Mouse (Mus musculus) heart, adult 2 months (tissue): ENCODE data around the gene Gpatch4. TPM values are rescaled to one million over a fixed set of nuclear protein-coding genes. Genes with fewer than 3 reads are reported as not detected.

Source experiments
- DNase-seq, 2 experiments: peaks; one replicate each; pipeline ENCODE4 v3.0.0; 2021
- H3K27ac ChIP-seq: fragments of 200-600 bp; 2 replicates; pipeline ENCODE4 v1.8.1; 2022
- H3K27me3 ChIP-seq: fragments of 200-500 bp; 2 replicates; pipeline ENCODE4 v1.6.1; 2012; ENCODE audit warnings: mild to moderate bottlenecking, low read length, inconsistent platforms, mixed read lengths; ENCODE audit not compliant: control insufficient read depth, insufficient read depth
- H3K36me3 ChIP-seq: fragments of 200-500 bp; 2 replicates; pipeline ENCODE4 v1.6.1; 2012; ENCODE audit warnings: low read length, inconsistent platforms; ENCODE audit not compliant: control insufficient read depth, insufficient read depth
- H3K4me1 ChIP-seq: fragments of 200-500 bp; 2 replicates; pipeline ENCODE4 v1.6.1; 2011; ENCODE audit warnings: low read length; ENCODE audit not compliant: control insufficient read depth, insufficient read depth
- H3K4me3 ChIP-seq: fragments of 200-600 bp; 2 replicates; pipeline ENCODE4 v1.8.1; 2022
- H3K79me2 ChIP-seq: fragments of 200-500 bp; replicated peaks from 2 replicates; pipeline ENCODE4 v1.6.1; 2012; ENCODE audit warnings: mild to moderate bottlenecking, inconsistent platforms, low read length, moderate library complexity, mixed read lengths; ENCODE audit not compliant: control insufficient read depth, insufficient read depth
- H3K9ac ChIP-seq: fragments of 200-500 bp; 2 replicates; pipeline ENCODE4 v1.6.1; 2012; ENCODE audit warnings: low read depth, mild to moderate bottlenecking, control low read depth, inconsistent platforms, low read length, mixed read lengths
- CTCF ChIP-seq: fragments of 200-600 bp; IDR thresholded peaks from 2 replicates; pipeline ENCODE4 v1.8.1; 2022; ENCODE audit warnings: antibody characterized with exemption, mild to moderate bottlenecking, moderate library complexity
- EP300 ChIP-seq: fragments of 200-500 bp; IDR thresholded peaks from 2 replicates; pipeline ENCODE4 v1.6.1; 2011; ENCODE audit warnings: low read depth, low read length, control low read depth; ENCODE audit not compliant: insufficient read depth
- POLR2A ChIP-seq: fragments of 200-500 bp; IDR thresholded peaks from 2 replicates; pipeline ENCODE4 v1.6.1; 2011; ENCODE audit warnings: mild to moderate bottlenecking, low read depth, low read length, control low read depth; ENCODE audit not compliant: insufficient read depth
- WGBS: fragments of 180-500 bp; shearing (Covaris S2); methylation state at CpG from one replicate; pipeline ENCODE4 v1.1.7; 2018; 5-methylcytosine and 5-hydroxymethylcytosine counted together
- intact Hi-C: fragments of 180-260 bp; cut with DNase I; formaldehyde crosslinking; loops from one replicate; pipeline ENCODE4 v1.15.1; 2025
- polyA plus RNA-seq: library from polyadenylated mRNA; depleted of rRNA; stranded (reverse); fragments of >200 nt; gene quantifications from 2 replicates; pipeline ENCODE4 v1.2.3, GENCODE M21; 2012
- total RNA-seq, 2 experiments: library from RNA; stranded (reverse); gene quantifications; 2 replicates each; pipeline ENCODE4 v1.2.3; 2021

Gene Gpatch4
- total and polyA plus RNA-seq, 3 experiments, result 4.3 to 9.9 (median 9.5) TPM

DNA sequence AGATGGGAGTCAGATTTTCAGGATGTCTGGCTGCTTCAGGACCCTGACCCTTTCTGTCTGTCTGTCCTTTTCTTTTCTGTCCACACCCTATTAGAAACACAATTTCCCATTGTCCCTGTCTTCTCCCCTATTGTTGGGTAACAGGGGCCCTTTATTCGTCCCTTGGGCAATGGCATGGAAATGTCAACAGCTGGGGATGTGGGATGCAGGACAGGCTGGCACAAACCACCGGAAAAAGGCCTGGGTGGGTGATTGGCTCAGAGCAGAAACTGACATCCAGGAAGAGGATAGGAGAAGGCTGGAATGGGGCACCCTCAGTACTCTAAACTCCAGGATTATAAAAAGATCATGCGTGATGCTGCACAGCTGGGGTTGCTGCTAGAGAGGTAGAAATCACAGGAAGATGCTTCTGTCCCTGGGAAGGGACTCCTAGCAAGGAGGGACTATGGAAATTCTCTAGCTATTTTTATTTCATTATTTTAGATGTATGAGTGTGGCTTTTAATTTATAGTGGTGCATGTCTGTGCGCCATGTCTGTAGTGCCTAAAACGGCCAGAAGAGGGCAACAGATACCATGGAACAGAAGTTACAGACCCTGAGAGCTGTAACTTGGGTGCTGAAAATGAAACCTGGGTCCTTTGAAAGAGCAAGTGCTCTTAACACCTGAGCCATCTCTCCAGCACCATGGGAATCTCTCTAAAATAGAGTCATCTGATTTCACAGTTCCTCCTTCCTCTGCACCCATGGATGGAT is 15.3 kb upstream of the Gpatch4 start, which contains the start of gene Hapln2:
Gene Hapln2 (minus strand): TSS at position 150 of the 753 bp plus-strand sequence.
- intact Hi-C loops, result loop anchor here (5.0 kb wide), 1 partner anchor 45 kb away; no protein-coding TSS in a partner anchor
- WGBS, result 44% methylated on average over 5 of the region's 5 CpGs
- no peak within 1 kb of the TSS for H3K9ac ChIP-seq
- peaks cover 12% of the 10 kb centered on the region for H3K27me3 ChIP-seq
- H3K36me3 ChIP-seq, result no peaks in the 10 kb centered on the region
- no peak for DNase-seq
- no peaks in the 10 kb centered on the region for H3K79me2 ChIP-seq
- H3K4me1 ChIP-seq, result no peaks in the 10 kb centered on the region
- H3K27ac ChIP-seq, result no peak within 1 kb of the TSS
- no peak within 1 kb of the TSS for H3K4me3 ChIP-seq
- TF ChIP-seq CTCF, result peak; percentile 70
- TF ChIP-seq POLR2A, result no peak
- TF ChIP-seq EP300, result no peak

DNA sequence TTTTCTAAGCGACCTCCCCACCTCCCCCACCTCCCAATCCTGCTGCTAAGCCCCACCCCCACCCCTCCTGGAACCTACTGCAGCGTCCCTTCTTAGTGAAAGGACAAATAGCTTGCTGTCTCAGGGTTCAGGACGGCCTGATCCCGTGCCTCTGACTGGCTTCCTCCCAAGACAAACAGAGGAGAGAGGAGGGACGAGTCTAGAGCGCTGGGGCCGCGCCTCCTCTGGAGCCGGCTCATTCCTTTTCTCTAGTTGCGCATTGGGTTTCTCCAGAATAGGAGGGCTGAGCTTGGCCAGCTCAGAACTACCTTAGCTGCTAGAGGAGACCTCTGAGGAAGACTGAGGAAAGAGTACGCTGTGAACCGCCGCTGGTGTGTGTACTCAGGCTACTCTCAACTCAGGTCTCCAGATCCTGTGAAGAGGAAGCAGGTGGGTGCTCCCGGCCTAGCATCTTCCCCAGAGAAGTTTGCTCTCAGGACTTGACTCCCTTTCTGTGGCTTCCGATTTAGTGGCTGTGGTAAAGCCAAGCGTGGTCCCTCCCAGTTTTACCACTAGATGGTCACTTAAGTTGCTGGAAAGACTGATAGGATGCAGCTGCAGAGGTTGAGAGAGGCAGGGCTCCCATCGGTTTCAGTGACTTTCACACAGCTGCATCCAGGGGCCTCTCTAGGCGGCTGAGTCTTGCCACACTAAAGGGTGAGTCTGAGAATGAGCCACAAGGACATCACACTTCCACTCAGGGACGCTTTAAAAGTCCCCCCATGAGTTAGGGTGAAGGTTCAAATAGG is 12.1 kb upstream of the Gpatch4 start:
- peak; percentile 51 to 63 for DNase-seq
- intact Hi-C loops, result no loop called here
- no peaks in the 10 kb centered on the region for H3K4me1 ChIP-seq
- H3K4me3 ChIP-seq, result no peak overlapping the region
- H3K9ac ChIP-seq, result no peak overlapping the region
- H3K27me3 ChIP-seq, result no peaks in the 10 kb centered on the region
- TF ChIP-seq CTCF (no peak), POLR2A (no peak), EP300 (no peak)
- WGBS, result 10% methylated on average over 19 of the region's 19 CpGs
- H3K27ac ChIP-seq, result no peak overlapping the region
- no peaks in the 10 kb centered on the region for H3K79me2 ChIP-seq
- no peaks in the 10 kb centered on the region for H3K36me3 ChIP-seq

DNA sequence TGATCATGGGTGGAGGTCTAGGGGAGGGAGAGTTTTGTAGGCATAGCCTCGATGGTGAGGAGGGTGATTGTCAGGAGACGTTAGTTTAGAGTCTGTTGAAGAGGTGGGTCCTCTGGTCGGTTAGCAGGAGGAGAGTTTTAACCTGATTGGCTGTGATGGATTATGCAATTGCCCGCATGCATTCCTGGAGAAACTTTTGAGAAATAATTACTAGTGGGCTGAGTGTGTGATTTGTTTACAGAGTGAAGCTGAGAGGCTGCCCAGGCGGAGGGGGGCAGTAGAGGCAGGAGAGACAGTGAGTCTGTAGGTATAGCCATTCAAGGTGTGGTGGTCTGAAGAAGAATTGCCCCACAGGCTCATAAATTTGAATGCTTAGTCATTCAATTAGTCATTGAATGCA is 9.4 kb upstream of the Gpatch4 start:
- H3K27me3 ChIP-seq, result no peaks in the 10 kb centered on the region
- intact Hi-C loops, result no loop called here
- H3K79me2 ChIP-seq, result no peaks in the 10 kb centered on the region
- H3K4me3 ChIP-seq, result no peak overlapping the region
- no peaks in the 10 kb centered on the region for H3K36me3 ChIP-seq
- H3K4me1 ChIP-seq, result no peaks in the 10 kb centered on the region
- no peak overlapping the region for H3K27ac ChIP-seq
- DNase-seq, result no peak
- WGBS, result 73% methylated on average over 5 of the region's 5 CpGs
- H3K9ac ChIP-seq, result no peak overlapping the region
- TF ChIP-seq EP300, result no peak
- no peak for TF ChIP-seq CTCF
- TF ChIP-seq POLR2A, result no peak

DNA sequence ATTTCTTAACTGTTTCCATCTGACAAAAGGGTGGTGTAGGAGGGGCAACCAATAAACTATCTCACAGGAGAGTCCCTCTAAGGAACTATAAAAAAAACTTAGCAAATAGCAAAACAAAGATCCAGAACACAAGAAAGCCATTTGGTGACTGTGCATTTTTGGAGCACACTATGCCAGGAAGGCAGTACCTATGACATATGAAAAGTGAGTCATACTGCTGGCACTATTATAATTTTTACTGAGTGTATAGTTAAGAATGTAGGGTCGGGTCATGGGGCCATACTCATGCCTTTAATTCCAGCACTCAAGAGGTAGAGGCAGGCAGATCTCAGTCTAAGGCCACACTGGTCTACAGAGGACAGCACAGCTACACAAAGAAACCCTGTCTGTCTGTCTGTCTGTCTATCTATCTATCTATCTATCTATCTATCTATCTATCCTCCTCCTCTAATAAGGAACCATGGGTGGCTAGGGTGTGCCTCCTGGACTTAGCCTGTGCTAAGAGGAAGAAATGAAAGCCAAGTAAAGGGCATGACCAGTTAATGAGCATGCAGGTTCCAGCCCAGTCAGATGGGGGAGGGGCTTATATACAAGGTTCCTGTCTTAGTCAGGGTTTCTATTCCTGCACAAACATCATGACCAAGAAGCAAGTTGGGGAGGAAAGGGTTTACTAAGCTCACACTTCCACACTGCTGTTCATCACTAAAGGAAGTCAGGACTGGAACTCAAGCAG is 7.2 kb upstream of the Gpatch4 start:
- intact Hi-C loops, result no loop called here

DNA sequence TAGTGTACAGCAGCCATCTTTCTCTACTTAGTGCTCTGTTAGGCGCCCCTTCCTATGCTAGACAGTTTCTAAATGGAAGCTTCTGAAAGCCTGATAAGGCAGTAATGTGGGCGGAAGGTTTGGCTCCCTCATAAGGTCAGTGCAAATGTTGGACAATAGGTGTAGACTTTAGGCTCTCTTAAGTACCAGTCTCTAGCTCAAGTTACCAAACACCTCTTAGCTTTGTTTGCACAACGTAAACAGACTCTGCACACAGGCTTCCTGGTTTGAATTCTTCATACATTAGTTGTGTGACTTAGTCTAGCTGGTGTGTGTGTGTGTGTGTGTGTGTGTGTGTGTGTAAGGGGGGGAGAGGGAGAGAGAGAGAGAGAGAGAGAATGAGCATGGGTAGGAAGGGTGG is 6.6 kb downstream of the Gpatch4 start:
- no peaks in the 10 kb centered on the region for H3K27me3 ChIP-seq
- H3K9ac ChIP-seq, result no peak overlapping the region
- TF ChIP-seq POLR2A (no peak), EP300 (no peak), CTCF (no peak)
- 64% methylated on average over 3 of the region's 3 CpGs for WGBS
- H3K36me3 ChIP-seq, result no peaks in the 10 kb centered on the region
- no peaks in the 10 kb centered on the region for H3K79me2 ChIP-seq
- no peaks in the 10 kb centered on the region for H3K4me1 ChIP-seq
- H3K27ac ChIP-seq, result no peak overlapping the region
- no peak overlapping the region for H3K4me3 ChIP-seq
- DNase-seq, result no peak
- intact Hi-C loops, result no loop called here

More for the DNA sequence above, 7.2 kb upstream of the Gpatch4 start:
- no peaks in the 10 kb centered on the region for H3K4me1 ChIP-seq
- no peak overlapping the region for H3K4me3 ChIP-seq
- TF ChIP-seq CTCF (no peak), EP300 (no peak), POLR2A (no peak)
- H3K27me3 ChIP-seq, result no peaks in the 10 kb centered on the region
- H3K36me3 ChIP-seq, result no peaks in the 10 kb centered on the region
- no peak overlapping the region for H3K27ac ChIP-seq
- no peak for DNase-seq
- WGBS, result 59% methylated on average over 1 of the region's 1 CpGs
- no peaks in the 10 kb centered on the region for H3K79me2 ChIP-seq
- H3K9ac ChIP-seq, result no peak overlapping the region
